Mouse (Mus musculus): ENCODE measurements around the gene Adgre5.

DNA sequence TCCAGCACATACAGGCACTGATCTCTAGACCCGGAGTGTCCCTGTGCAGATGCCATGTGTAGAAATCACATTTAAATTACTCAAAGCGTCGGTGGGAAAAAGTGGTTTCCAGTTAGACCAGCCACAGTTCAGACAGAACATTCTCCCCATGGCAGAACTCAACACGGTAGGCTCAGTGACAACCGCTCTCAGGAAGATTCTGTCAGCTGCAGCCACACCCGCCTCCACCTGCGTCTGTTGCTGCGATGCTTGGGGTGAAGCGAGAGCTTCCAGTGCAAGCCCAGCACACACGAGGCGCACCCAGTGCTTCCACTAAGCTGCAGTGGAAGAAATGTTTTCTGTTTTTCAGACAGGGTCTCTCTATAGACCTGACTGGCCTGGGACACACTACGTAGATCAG is 61.3 kb downstream of the Adgre5 start:
- no peak for TF ChIP-seq POLR2A (IDR thresholded peaks at IDR 0.05; ENCODE audit: borderline replicate concordance, control insufficient read depth, low read depth, low read length)
- TF ChIP-seq CTCF (IDR thresholded peaks at IDR 0.05; ENCODE audit: control insufficient read depth, insufficient read depth, low read length) = no peak

Data from bone marrow, adult 2 months (tissue).